34 mouse cellular contexts compared by ENCODE assay signal in the genomic region with DNA sequence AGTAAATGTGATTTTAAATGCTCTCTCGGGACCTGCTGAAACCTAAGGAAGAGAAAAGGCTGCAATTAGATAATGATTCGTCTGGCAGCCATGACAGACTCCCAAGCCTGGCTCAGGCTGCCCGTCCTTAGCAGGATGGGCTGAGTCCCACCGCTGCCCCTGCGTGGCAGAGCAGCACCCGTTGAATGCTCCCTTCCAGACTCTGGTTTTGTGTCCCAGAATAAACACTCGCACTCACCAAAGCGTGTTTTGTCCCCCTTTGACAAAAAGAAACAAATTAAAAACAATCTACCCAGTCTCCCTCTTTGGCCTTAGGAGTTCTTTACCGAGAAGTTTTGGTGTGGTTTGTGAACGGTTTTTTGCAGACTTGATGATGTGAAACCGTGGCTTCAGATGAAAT. TPM values are rescaled to one million over a fixed set of nuclear protein-coding genes. Genes with fewer than 3 reads are reported as not detected.
"Had no signal": no experiment of that assay in that cellular context is flagged by ENCODE, and none has a peak within 500 bp of the region (broad histone marks: within the 10 kb centered on the region; RNA-seq: fewer than 3 reads in every experiment).

TSS of gene Scn10a (minus strand) at position 101 of the 400 bp plus-strand sequence.

- H3K9me3 ChIP-seq: limb, embryonic 10.5 days; limb, embryonic 12.5 days; limb, embryonic 13.5 days; limb, embryonic 15.5 days; liver, embryonic 12.5 days; liver, embryonic 13.5 days; liver, embryonic 15.5 days; lung, embryonic 15.5 days; megakaryocyte, embryonic 14.5 days; midbrain, embryonic 10.5 days; midbrain, embryonic 12.5 days; midbrain, embryonic 13.5 days; midbrain, embryonic 15.5 days had no signal

- H3K4me2 ChIP-seq: limb, embryonic 12.5 days; limb, embryonic 13.5 days; limb, embryonic 15.5 days; liver, embryonic 11.5 days; liver, embryonic 12.5 days; liver, embryonic 13.5 days; liver, embryonic 15.5 days; lung, embryonic 14.5 days; lung, embryonic 15.5 days; midbrain, embryonic 11.5 days; midbrain, embryonic 12.5 days; midbrain, embryonic 13.5 days; midbrain, embryonic 15.5 days had no signal

- H3K36me3 ChIP-seq: limb, embryonic 10.5 days; limb, embryonic 12.5 days; limb, embryonic 13.5 days; limb, embryonic 15.5 days; liver, embryonic 12.5 days; liver, embryonic 13.5 days; liver, embryonic 15.5 days; lung, embryonic 15.5 days; midbrain, embryonic 10.5 days; midbrain, embryonic 12.5 days; midbrain, embryonic 13.5 days; midbrain, embryonic 15.5 days had no signal

- H3K27ac ChIP-seq: left cerebral cortex, adult 2 months; limb, embryonic 10.5 days; limb, embryonic 12.5 days; limb, embryonic 13.5 days; limb, embryonic 15.5 days; liver, embryonic 12.5 days; liver, embryonic 13.5 days; liver, embryonic 14.5 days; liver, embryonic 15.5 days; lung, embryonic 15.5 days; macrophage; midbrain, embryonic 10.5 days; midbrain, embryonic 12.5 days; midbrain, embryonic 13.5 days; midbrain, embryonic 15.5 days had no signal

- H3K9ac ChIP-seq: limb, embryonic 12.5 days; limb, embryonic 13.5 days; limb, embryonic 15.5 days; liver, embryonic 12.5 days; liver, embryonic 13.5 days; liver, embryonic 14.5 days; liver, embryonic 15.5 days; liver, postnatal 0 days; lung, embryonic 14.5 days; lung, embryonic 15.5 days; midbrain, embryonic 12.5 days; midbrain, embryonic 13.5 days; midbrain, embryonic 15.5 days had no signal

- DNase-seq: left cerebral cortex, postnatal 4 days; liver; liver, embryonic 13.5 days; liver, postnatal 0 days; lung, adult 18-20 months; lung, adult 2 months; lung, embryonic 14.5 days; lung, postnatal 10 days; lung, postnatal 14 days; lung, postnatal 36 days; lung, postnatal 4 days; midbrain, embryonic 14.5 days had no signal

- H3K4me1 ChIP-seq: limb, embryonic 10.5 days; limb, embryonic 12.5 days; limb, embryonic 13.5 days; limb, embryonic 15.5 days; liver, embryonic 12.5 days; liver, embryonic 13.5 days; liver, embryonic 15.5 days; lung, embryonic 15.5 days; megakaryocyte, embryonic 14.5 days; midbrain, embryonic 10.5 days; midbrain, embryonic 12.5 days; midbrain, embryonic 13.5 days; midbrain, embryonic 15.5 days had no signal

- H3K27me3 ChIP-seq: limb, embryonic 13.5 days; limb, embryonic 15.5 days; liver, embryonic 12.5 days; liver, embryonic 15.5 days; lung, embryonic 15.5 days; midbrain, embryonic 12.5 days; midbrain, embryonic 13.5 days; midbrain, embryonic 15.5 days had no signal

- ATAC-seq: liver, embryonic 12.5 days; liver, postnatal 0 days; lung, postnatal 0 days; midbrain, embryonic 13.5 days; midbrain, embryonic 15.5 days; midbrain, embryonic 16.5 days had no signal

- H3K4me3 ChIP-seq: left cerebral cortex, adult 2 months; limb, embryonic 10.5 days; limb, embryonic 12.5 days; limb, embryonic 13.5 days; limb, embryonic 15.5 days; liver, embryonic 12.5 days; liver, embryonic 13.5 days; liver, embryonic 15.5 days; lung, embryonic 15.5 days; megakaryocyte, embryonic 14.5 days; midbrain, embryonic 10.5 days; midbrain, embryonic 12.5 days; midbrain, embryonic 13.5 days; midbrain, embryonic 15.5 days; myocyte had no signal

RNA-seq across cellular contexts. Expression of gene Scn10a, which starts in this region (rescaled TPM):
- polyA plus RNA-seq: limb, embryonic 10.5 days; limb, embryonic 13.5 days; limb, embryonic 15.5 days; liver, adult 2 months; lung, embryonic 14.5 days; macrophage; midbrain, embryonic 11.5 days; midbrain, embryonic 12.5 days; midbrain, embryonic 14.5 days; midbrain, embryonic 15.5 days; midbrain, embryonic 16.5 days; midbrain, postnatal 0 days had no signal
